Mouse (Mus musculus) retina, embryonic 14.5 days (tissue): ENCODE data around the gene Cep295nl.
"Not testable (repeated sequence)": the region's sequence is repeated elsewhere in the genome, so short reads cannot be mapped to it uniquely, and the experiment has no call there.

Experiments used
- DNase-seq: peaks from one replicate; pipeline ENCODE4 v3.0.0-alpha.2; 2015; ENCODE audit warnings: low spot score

Cep295nl gene

GRCm38 (mm10) chr11:118321500-118321899 lies 20.8 kb downstream of the Cep295nl start:
- no peak for DNase-seq

DNA sequence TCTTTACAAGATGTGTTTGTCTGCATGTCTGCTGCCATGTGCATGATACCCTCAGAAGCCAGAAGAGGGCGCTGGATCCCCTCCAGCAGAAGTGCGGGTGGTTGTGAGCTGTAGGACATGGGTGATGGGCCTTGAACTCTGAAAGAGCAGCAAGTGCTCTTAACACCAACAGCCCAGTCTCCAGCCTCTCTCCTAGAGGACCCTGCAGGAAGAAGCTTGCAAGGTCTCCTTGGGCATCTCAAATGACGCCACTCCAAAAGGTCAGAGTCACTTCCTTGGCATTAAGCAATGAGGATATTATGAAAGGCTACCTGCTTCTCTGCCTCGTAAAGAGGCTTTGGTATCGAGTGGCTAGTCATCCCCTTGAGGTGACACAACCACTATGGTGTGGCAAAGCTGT lies 23.6 kb downstream of the Cep295nl start:
- DNase-seq, result peak; percentile 24

- DNase-seq, result peak; percentile 87
Observed at GRCm38 (mm10) chr11:118317129-118317528, 25.2 kb downstream of the Cep295nl start.

DNA sequence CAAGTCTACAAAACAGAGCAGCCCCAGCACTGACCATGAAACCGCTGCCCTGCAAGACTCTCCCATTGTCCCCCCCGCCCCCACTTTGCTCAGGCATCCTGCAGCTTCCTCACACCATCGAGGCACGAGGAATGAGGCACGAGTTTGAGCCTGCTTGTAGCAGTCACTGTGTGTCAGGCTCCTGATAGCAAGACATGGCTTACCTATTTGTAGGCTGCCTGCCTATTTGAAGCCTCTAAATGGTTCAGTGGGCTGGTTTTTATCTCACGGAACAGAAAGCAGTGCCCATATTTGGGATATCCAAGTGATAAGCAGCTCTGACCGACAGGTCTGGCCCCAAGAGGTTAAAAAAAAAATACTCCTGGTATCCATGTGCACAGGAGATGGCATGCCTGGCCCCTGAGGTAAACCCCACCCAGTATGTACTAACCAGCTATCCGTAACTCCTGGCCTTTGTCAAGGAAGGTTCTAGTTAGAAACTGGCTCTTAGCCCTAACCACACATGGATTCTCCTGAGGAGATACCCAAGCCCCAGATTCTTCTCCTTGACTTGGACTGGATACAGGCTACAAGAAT lies 26.0 kb downstream of the Cep295nl start:
- no peak for DNase-seq

DNA sequence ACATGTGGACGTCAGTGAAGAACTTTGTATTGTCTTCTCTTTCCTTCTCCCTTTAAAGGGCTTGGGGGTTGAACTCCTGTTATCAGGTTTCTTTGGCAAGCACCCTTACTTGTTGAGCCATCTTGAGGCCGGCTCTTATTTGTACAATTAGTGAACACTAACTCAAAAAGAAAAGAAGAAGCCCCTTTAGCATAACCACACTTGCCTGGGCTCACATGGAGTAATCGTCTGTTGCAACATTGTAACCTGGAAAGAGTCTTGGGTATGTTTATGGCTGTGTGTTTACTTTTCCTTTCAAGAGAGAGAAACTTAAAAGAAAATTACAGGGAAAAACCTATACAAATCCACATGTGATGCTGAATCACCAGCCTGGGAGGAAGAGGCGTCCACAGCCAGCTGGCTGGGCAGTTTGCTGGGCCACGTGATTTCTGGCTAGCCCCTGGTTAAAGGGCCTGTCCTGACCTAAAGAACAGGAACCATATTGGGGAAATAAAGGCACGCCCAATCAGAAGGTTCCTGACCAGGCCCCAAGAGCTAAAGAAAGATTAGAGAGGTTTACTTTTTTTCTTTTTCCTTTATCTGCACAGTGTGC lies 30.1 kb downstream of the Cep295nl start:
- no peak for DNase-seq

DNA sequence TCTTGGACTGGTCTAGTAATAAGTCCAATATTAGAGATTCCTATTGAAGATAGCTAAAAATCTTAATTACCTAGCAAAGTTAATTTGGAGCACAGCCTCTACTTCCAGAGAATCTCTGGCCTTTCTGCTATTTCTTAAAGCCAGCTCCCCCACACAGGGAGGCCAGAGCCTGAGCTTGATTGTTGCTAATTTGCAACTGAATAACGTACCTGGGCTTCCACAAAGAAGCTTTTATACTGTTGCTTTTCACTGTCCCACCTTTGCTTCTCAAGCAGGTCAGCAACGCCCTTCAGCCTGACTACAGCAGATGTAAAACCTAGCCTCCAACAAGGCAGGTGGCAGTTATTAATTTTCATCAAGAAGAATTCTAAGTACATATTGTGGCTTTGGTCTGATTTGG lies 34.3 kb downstream of the Cep295nl start:
- not testable (repeated sequence) for DNase-seq

- DNase-seq, result not testable (repeated sequence)
Observed at GRCm38 (mm10) chr11:118303959-118304358, 38.3 kb downstream of the Cep295nl start.

- no peak for DNase-seq
Observed at GRCm38 (mm10) chr11:118298810-118299209, 43.5 kb downstream of the Cep295nl start.

DNA sequence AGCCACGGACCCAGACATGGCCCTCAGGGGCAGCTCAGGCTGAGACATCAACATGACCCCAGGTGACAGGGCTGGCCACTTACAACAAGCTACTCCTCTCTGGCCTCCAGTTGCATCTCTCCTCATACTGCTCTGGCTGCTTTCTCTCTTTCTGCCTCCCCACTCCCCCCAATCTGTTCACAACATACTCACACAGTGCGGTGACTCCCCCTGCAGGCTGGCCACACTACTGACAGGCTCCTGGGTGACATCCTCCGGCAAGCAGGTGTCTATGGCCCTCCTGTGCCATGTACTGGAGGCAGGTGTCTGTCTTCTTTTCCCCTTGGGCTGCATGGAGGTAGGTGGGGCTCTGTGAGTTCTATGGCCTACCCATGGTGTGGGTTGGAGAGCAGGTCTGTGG lies 44.3 kb downstream of the Cep295nl start:
- DNase-seq, result no peak

- no peak for DNase-seq
Observed at GRCm38 (mm10) chr11:118295026-118295425, 47.3 kb downstream of the Cep295nl start.

GRCm38 (mm10) chr11:118292671-118293070 lies 49.6 kb downstream of the Cep295nl start:
- peak; percentile 9 for DNase-seq

GRCm38 (mm10) chr11:118289999-118290889 lies 52.1 kb downstream of the Cep295nl start, which contains the start of gene Usp36:
Gene Usp36 (minus strand): TSS chr11:118290244.
- DNase-seq, result peak; percentile 99

GRCm38 (mm10) chr11:118289562-118289961 lies 52.7 kb downstream of the Cep295nl start:
- DNase-seq, result no peak

DNA sequence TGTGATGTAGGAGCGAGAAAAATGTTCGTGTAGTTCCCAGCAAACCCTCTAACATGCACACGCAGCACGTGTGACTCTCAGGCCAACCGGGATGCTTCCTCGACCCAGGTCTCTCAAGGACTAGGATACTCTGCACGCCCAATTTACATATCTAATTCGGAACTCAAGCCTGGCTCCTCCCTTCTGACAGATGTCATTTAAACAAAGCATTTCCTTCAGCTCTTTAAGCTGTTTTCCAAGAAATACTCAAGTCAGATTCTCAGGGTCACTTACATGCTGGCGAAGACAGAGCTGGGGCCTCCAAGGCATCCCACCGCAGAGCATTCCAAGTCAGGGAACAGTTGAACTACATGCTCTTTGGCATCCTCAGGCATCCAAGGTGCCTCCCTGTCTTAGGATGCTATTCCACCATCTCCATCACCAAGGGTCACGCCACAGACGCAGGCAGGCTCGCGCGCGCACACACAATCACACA lies 53.2 kb downstream of the Cep295nl start:
- peak; percentile 38 for DNase-seq

DNA sequence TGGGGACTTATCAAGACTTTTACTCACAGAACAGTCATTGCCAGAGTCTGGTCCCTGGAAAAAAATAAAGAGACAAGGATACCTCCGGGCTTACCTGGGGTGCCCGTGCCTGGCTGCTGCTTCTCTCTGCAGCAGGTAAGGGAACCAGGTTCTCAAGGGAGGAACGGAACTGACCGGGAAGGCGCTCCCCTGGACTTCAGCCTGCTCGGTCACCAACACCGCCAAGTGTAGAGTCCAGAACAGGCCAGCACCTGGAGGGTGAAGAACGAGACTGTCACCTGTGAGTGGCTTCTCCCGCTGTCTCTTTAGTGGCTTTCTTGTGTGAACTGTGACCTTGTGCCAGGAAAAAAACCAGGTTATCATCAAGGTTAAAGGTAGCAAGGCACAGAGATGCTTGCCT lies 54.7 kb downstream of the Cep295nl start:
- DNase-seq, result no peak

- no peak for DNase-seq
Observed at GRCm38 (mm10) chr11:118286434-118286833, 55.9 kb downstream of the Cep295nl start.

DNA sequence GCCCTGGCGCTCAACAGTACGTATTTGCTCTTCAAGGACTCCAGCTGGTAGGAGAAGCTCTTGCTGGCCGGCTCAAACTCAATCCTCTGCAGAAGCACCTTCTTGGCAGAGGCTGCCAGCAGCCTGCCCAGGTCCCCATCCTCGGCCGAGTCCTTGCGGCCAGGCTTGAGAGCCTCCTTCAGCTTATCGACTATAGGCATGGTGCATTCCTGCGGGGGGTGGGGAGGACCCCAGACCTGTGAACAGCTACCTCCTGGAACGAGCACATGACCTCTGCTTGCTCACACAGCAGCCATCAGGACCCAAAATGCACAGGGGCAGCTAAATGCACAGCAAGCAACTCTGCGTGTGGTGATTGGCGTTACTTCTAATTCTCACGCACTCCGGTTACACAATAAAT lies 56.5 kb downstream of the Cep295nl start:
- DNase-seq, result no peak
